Mouse (Mus musculus) liver, embryonic 15.5 days (tissue): ENCODE results near the gene Ten1. TPM values are rescaled to one million over a fixed set of nuclear protein-coding genes. Genes with fewer than 3 reads are reported as not detected.

Experiments
- ATAC-seq: fragments of 200-750 bp; cut with Nextera tagmentation; 2 replicates; pipeline ENCODE4 v1.8.0; 2017; ENCODE audit warnings: moderate number of reproducible peaks, mild to moderate bottlenecking, moderate library complexity; ENCODE audit not compliant: insufficient read depth
- H3K27ac ChIP-seq: fragments of 300-500 bp; sonication (generic); replicated peaks from 2 replicates; pipeline ENCODE4 v1.5.1; 2015; ENCODE audit warnings: mild to moderate bottlenecking, inconsistent platforms
- H3K27me3 ChIP-seq: fragments of 300-500 bp; sonication (generic); 2 replicates; pipeline ENCODE4 v1.6.1; 2015; ENCODE audit warnings: mild to moderate bottlenecking, inconsistent platforms
- H3K36me3 ChIP-seq: fragments of 300-500 bp; sonication (generic); replicated peaks from 2 replicates; pipeline ENCODE4 v1.6.1; 2015; ENCODE audit warnings: moderate library complexity, mild to moderate bottlenecking, inconsistent platforms
- H3K4me1 ChIP-seq: fragments of 300-500 bp; sonication (generic); replicated peaks from 2 replicates; pipeline ENCODE4 v1.6.1; 2015; ENCODE audit warnings: inconsistent platforms
- H3K4me2 ChIP-seq: fragments of 300-500 bp; sonication (generic); 2 replicates; pipeline ENCODE4 v1.6.1; 2015; ENCODE audit warnings: moderate library complexity, mild to moderate bottlenecking, inconsistent platforms
- H3K4me3 ChIP-seq: fragments of 300-500 bp; sonication (generic); replicated peaks from 2 replicates; pipeline ENCODE4 v1.5.1; 2015; ENCODE audit warnings: mild to moderate bottlenecking, inconsistent platforms
- H3K9ac ChIP-seq: fragments of 300-500 bp; sonication (generic); 2 replicates; pipeline ENCODE4 v1.6.1; 2015; ENCODE audit warnings: moderate library complexity, mild to moderate bottlenecking, inconsistent platforms
- H3K9me3 ChIP-seq: fragments of 300-500 bp; sonication (generic); replicated peaks from 2 replicates; pipeline ENCODE4 v1.6.1; 2016; ENCODE audit warnings: inconsistent platforms
- WGBS: fragments of 180-500 bp; shearing (Covaris S2); methylation state at CpG from one replicate; pipeline ENCODE4 v1.1.7; 2015; ENCODE audit warnings: mixed read lengths; ENCODE audit not compliant: insufficient replicate concordance; 5-methylcytosine and 5-hydroxymethylcytosine counted together
- polyA plus RNA-seq: library from polyadenylated mRNA; unstranded; fragments of >200 nt; fragmentation: Nextera tagmentation; extraction: Ambion mirVana; gene quantifications from 2 replicates; pipeline ENCODE4 v1.2.1, GENCODE M21; 2015

Ten1 gene
- polyA plus RNA-seq, 1 experiment from 2014 or later = 27.5 TPM

DNA sequence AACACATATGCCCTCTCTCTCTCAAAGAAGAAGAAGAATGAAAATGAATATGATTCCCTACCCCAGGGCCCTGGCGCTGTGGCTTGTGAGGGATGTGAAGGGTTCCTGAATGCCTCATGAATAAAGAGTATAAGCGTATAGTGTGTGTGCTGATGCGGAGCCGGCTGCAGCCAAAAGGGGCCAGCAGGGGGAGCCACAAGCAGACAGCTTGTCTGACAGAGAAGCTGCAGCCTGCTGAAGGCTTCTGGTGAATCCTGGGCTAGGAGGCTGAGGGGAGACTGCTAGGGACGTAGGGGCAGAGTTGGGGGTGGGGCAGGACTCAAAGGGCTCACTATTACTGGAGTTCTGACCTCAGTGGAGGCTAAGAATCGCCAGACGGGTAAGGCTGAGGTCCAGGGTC lies 16.5 kb downstream of the Ten1 start:
- Histone ChIP-seq H3K4me3 (no peak overlapping the region), H3K9me3 (no peaks in the 10 kb centered on the region), H3K4me2 (no peak overlapping the region), H3K9ac (no peak overlapping the region), H3K27me3 (peaks cover under 1% of the 10 kb centered on the region; the same call in 1 of the 2 replicates), H3K27ac (no peak overlapping the region), H3K4me1 (peaks cover 31% of the 10 kb centered on the region), H3K36me3 (no peaks in the 10 kb centered on the region)
- no peak for ATAC-seq
- whole genome bisulfite sequencing = 79% methylated on average over 7 of the region's 7 CpGs

DNA sequence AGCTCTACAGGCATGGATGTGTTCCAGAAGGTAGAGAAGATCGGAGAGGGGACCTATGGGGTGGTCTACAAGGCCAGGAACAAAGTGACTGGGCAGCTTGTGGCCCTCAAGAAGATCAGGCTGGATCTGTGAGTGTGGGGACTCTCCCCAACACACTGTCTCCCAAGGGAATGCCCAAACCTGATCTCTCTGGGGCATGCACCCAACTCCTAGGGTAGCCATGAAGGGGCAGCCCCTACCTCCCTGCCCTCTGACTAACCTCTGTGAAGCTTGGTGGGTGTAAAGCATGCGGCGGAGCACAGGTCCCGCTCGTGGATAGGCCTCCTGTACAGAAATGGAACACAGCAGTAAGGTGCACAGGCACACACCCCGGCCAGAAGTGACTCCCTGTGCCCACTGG lies 17.3 kb downstream of the Ten1 start:
- H3K36me3 ChIP-seq = no peaks in the 10 kb centered on the region
- H3K27ac ChIP-seq = no peak overlapping the region
- peaks cover 8% of the 10 kb centered on the region for H3K27me3 ChIP-seq
- H3K4me3 ChIP-seq = no peak overlapping the region
- ATAC-seq = no peak
- WGBS = 68% methylated on average over 6 of the region's 6 CpGs
- peaks cover 25% of the 10 kb centered on the region for H3K4me1 ChIP-seq
- no peak overlapping the region for H3K4me2 ChIP-seq
- H3K9ac ChIP-seq = no peak overlapping the region
- no peaks in the 10 kb centered on the region for H3K9me3 ChIP-seq

GRCm38 (mm10) chr11:116216549-116216948 lies 17.9 kb downstream of the Ten1 start:
- Histone ChIP-seq H3K4me2 (no peak overlapping the region), H3K4me1 (peaks cover 24% of the 10 kb centered on the region), H3K27me3 (peaks cover 14% of the 10 kb centered on the region), H3K36me3 (no peaks in the 10 kb centered on the region), H3K4me3 (no peak overlapping the region), H3K27ac (no peak overlapping the region), H3K9ac (no peak overlapping the region), H3K9me3 (no peaks in the 10 kb centered on the region)
- WGBS = 75% methylated on average over 11 of the region's 11 CpGs
- no peak for ATAC-seq

DNA sequence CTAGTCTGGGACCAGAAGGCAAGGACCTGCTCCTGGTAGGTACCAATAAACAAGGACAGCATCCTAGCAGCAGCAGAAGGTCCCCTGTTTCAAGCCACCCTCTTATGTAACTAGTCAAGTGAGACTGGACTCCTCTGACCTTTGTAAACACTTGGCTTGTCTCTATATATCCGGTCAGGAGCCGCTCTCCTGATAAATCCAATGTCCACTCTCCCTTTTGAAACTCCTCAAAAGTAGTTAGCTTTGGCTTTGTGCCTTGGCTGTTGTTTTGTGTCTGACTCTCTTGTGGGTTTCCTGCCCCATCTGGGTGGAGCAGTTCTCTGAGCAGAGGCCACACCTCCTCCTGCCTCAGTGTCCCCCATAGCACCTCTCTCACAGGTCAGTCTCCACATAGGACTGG lies 19.6 kb downstream of the Ten1 start:
- H3K4me2 ChIP-seq = no peak overlapping the region
- WGBS = 64% methylated on average over 2 of the region's 2 CpGs
- peak overlapping the region; percentile 77 for H3K27ac ChIP-seq
- H3K4me1 ChIP-seq = peaks cover 24% of the 10 kb centered on the region
- ATAC-seq = peak; percentile 27; the same call in 1 of the 2 replicates
- H3K4me3 ChIP-seq = no peak overlapping the region
- H3K27me3 ChIP-seq = peaks cover 31% of the 10 kb centered on the region
- no peaks in the 10 kb centered on the region for H3K36me3 ChIP-seq
- no peaks in the 10 kb centered on the region for H3K9me3 ChIP-seq
- H3K9ac ChIP-seq = no peak overlapping the region

- Histone ChIP-seq H3K27me3 (peaks cover 37% of the 10 kb centered on the region), H3K4me1 (peaks cover 24% of the 10 kb centered on the region), H3K9ac (no peak overlapping the region), H3K4me3 (no peak overlapping the region), H3K36me3 (no peaks in the 10 kb centered on the region), H3K27ac (peak overlapping the region; percentile 77), H3K9me3 (no peaks in the 10 kb centered on the region), H3K4me2 (no peak overlapping the region)
- peak; percentile 34; the same call in 1 of the 2 replicates for ATAC-seq
- WGBS = 39% methylated on average over 7 of the region's 7 CpGs
These were observed 20.2 kb downstream of the Ten1 start for GRCm38 (mm10) chr11:116218737-116219400.

GRCm38 (mm10) chr11:116219885-116220284 lies 21.2 kb downstream of the Ten1 start:
- 5% methylated on average over 4 of the region's 4 CpGs for WGBS

GRCm38 (mm10) chr11:116221931-116222739 lies 23.5 kb downstream of the Ten1 start:
- H3K27me3 ChIP-seq = peaks cover 55% of the 10 kb centered on the region

More at GRCm38 (mm10) chr11:116219885-116220284, 21.2 kb downstream of the Ten1 start:
- no peaks in the 10 kb centered on the region for H3K36me3 ChIP-seq
- H3K4me2 ChIP-seq = no peak overlapping the region
- H3K9ac ChIP-seq = no peak overlapping the region
- no peak overlapping the region for H3K27ac ChIP-seq
- H3K4me3 ChIP-seq = no peak overlapping the region
- H3K27me3 ChIP-seq = peaks cover 47% of the 10 kb centered on the region
- ATAC-seq = no peak
- no peaks in the 10 kb centered on the region for H3K9me3 ChIP-seq
- H3K4me1 ChIP-seq = peaks cover 24% of the 10 kb centered on the region

DNA sequence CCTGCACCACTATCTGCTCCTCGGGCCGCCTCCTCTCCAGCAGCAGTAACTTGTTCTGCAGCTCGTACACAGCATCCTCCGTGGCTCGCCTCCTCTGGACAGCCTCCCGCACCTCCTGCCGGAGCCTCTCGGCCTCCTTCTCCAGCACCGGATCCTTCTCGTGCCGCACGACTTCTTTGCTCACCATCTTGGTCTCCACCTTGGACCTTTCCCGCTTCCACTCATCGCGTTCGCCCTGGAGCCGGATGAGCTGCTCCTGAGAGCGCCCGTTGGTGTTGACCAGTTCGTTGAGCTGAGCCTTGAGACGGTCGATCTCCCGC lies 24.0 kb downstream of the Ten1 start:
- Histone ChIP-seq H3K27me3 (peaks cover 59% of the 10 kb centered on the region), H3K36me3 (no peaks in the 10 kb centered on the region)
- ATAC-seq = no peak

More at GRCm38 (mm10) chr11:116221931-116222739, 23.5 kb downstream of the Ten1 start:
- WGBS = 6% methylated on average over 53 of the region's 53 CpGs
- Histone ChIP-seq H3K4me1 (peaks cover 24% of the 10 kb centered on the region), H3K4me2 (peak overlapping the region; percentile 43), H3K27ac (no peak overlapping the region), H3K4me3 (peak overlapping the region; percentile 17; the same call in 1 of the 2 replicates), H3K36me3 (no peaks in the 10 kb centered on the region), H3K9ac (no peak overlapping the region), H3K9me3 (no peaks in the 10 kb centered on the region)
- ATAC-seq = no peak

GRCm38 (mm10) chr11:116226414-116226813 lies 27.8 kb downstream of the Ten1 start:
- Histone ChIP-seq H3K36me3 (no peaks in the 10 kb centered on the region), H3K4me2 (no peak overlapping the region), H3K4me1 (no peaks in the 10 kb centered on the region), H3K4me3 (no peak overlapping the region), H3K27ac (no peak overlapping the region), H3K9me3 (no peaks in the 10 kb centered on the region), H3K27me3 (peaks cover 59% of the 10 kb centered on the region), H3K9ac (no peak overlapping the region)
- ATAC-seq = no peak
- WGBS = 1% methylated on average over 2 of the region's 2 CpGs

More for the DNA sequence above, 24.0 kb downstream of the Ten1 start:
- Histone ChIP-seq H3K9ac (no peak overlapping the region), H3K4me2 (peak overlapping the region; percentile 43), H3K4me3 (peak overlapping the region; percentile 17; the same call in 1 of the 2 replicates), H3K27ac (no peak overlapping the region), H3K4me1 (peaks cover 24% of the 10 kb centered on the region), H3K9me3 (no peaks in the 10 kb centered on the region)
- 17% methylated on average over 23 of the region's 23 CpGs for WGBS

GRCm38 (mm10) chr11:116228699-116229098 lies 30.0 kb downstream of the Ten1 start:
- H3K4me2 ChIP-seq = no peak overlapping the region
- no peak overlapping the region for H3K27ac ChIP-seq
- no peak overlapping the region for H3K9ac ChIP-seq
- 61% methylated on average over 4 of the region's 4 CpGs for WGBS
- peaks cover 48% of the 10 kb centered on the region for H3K27me3 ChIP-seq
- no peak overlapping the region for H3K4me3 ChIP-seq
- H3K36me3 ChIP-seq = no peaks in the 10 kb centered on the region
- ATAC-seq = no peak
- H3K4me1 ChIP-seq = no peaks in the 10 kb centered on the region
- H3K9me3 ChIP-seq = no peaks in the 10 kb centered on the region

DNA sequence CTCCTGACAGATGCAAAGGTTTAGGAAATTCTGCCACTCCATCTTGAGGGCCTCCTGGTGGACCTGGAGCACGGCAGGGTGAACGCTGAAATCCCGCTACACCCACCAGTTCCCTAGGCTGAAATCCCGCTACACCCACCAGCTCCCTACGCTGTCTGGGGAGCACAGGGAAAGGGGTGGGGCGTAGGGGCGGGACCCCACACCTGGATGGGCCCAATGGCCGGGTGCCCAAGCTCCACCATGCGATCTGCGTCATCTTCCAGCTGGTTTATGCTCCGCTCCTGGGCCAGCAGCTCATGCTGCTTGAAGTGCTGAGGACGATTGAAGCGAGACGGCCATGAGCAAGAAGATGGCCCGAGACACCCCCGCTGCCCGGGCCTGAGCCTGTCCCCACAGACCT lies 33.8 kb downstream of the Ten1 start:
- H3K4me2 ChIP-seq = no peak overlapping the region
- no peak overlapping the region for H3K27ac ChIP-seq
- no peak overlapping the region for H3K9ac ChIP-seq
- no peaks in the 10 kb centered on the region for H3K9me3 ChIP-seq
- no peak for ATAC-seq
- no peaks in the 10 kb centered on the region for H3K36me3 ChIP-seq
- no peak overlapping the region for H3K4me3 ChIP-seq
- H3K27me3 ChIP-seq = peaks cover 47% of the 10 kb centered on the region
- no peaks in the 10 kb centered on the region for H3K4me1 ChIP-seq
- whole genome bisulfite sequencing = 55% methylated on average over 17 of the region's 17 CpGs
